Mouse (Mus musculus) kidney, adult 2 months (tissue): Measurements from ENCODE around the gene Hdac7. TPM values are rescaled to one million over a fixed set of nuclear protein-coding genes. Genes with fewer than 3 reads are reported as not detected.

Experiments used
- DNase-seq: peaks from one replicate; pipeline ENCODE4 v3.0.0; 2021
- H3K27ac ChIP-seq: fragments of 200-500 bp; 2 replicates; pipeline ENCODE4 v1.5.1; 2012; ENCODE audit warnings: low read depth, low read length, control low read depth, inconsistent platforms; ENCODE audit not compliant: insufficient read depth
- H3K27me3 ChIP-seq: fragments of 200-500 bp; replicated peaks from 2 replicates; pipeline ENCODE4 v1.6.1; 2012; ENCODE audit warnings: mild to moderate bottlenecking, moderate library complexity, low read length, inconsistent platforms; ENCODE audit not compliant: control insufficient read depth, insufficient read depth
- H3K36me3 ChIP-seq: fragments of 200-500 bp; 2 replicates; pipeline ENCODE4 v1.6.1; 2012; ENCODE audit warnings: mild to moderate bottlenecking, moderate library complexity, low read length, inconsistent platforms; ENCODE audit not compliant: control insufficient read depth, insufficient read depth
- H3K4me1 ChIP-seq: fragments of 200-500 bp; 2 replicates; pipeline ENCODE4 v1.6.1; 2011; ENCODE audit warnings: low read length; ENCODE audit not compliant: control insufficient read depth, insufficient read depth
- H3K4me3 ChIP-seq: fragments of 200-500 bp; 2 replicates; pipeline ENCODE4 v1.5.1; 2011; ENCODE audit warnings: mild to moderate bottlenecking, low read depth, low read length, control low read depth; ENCODE audit not compliant: insufficient read depth
- CTCF ChIP-seq: fragments of 200-500 bp; conservative IDR thresholded peaks from 2 replicates; pipeline ENCODE4 v1.5.1; 2011; ENCODE audit warnings: low read depth, mild to moderate bottlenecking, control low read depth, low read length, moderate library complexity, mixed read lengths; ENCODE audit not compliant: insufficient read depth, insufficient read length
- POLR2A ChIP-seq: fragments of 200-500 bp; IDR thresholded peaks from one replicate; pipeline ENCODE4 v1.6.1; 2011; ENCODE audit warnings: low read depth, low read length, control low read depth
- WGBS: fragments of 180-500 bp; shearing (Covaris S2); methylation state at CpG from one replicate; pipeline ENCODE4 v1.1.7; 2018; 5-methylcytosine and 5-hydroxymethylcytosine counted together
- polyA plus RNA-seq: library from polyadenylated mRNA; depleted of rRNA; stranded (reverse); fragments of >200 nt; gene quantifications from 2 replicates; pipeline ENCODE4 v1.2.3, GENCODE M21; 2012

The Hdac7 gene
- polyA plus RNA-seq, 1 experiment, result 41.6 TPM

GRCm38 (mm10) chr15:97776919-97777318, 67.4 kb downstream of the Hdac7 start:
- Histone ChIP-seq H3K4me3 (no peak overlapping the region), H3K4me1 (peaks cover 63% of the 10 kb centered on the region), H3K27me3 (no peaks in the 10 kb centered on the region), H3K36me3 (no peaks in the 10 kb centered on the region), H3K27ac (peak overlapping the region; percentile 88)
- TF ChIP-seq POLR2A (no peak), CTCF (no peak)
- DNase-seq, result peak; percentile 74
- 50% methylated on average over 6 of the region's 6 CpGs for WGBS

GRCm38 (mm10) chr15:97776514-97776913, 67.8 kb downstream of the Hdac7 start:
- H3K27me3 ChIP-seq, result no peaks in the 10 kb centered on the region
- peak overlapping the region; percentile 88 for H3K27ac ChIP-seq
- TF ChIP-seq CTCF, result peak; percentile 91
- no peak for TF ChIP-seq POLR2A
- peak; percentile 93 for DNase-seq
- no peak overlapping the region for H3K4me3 ChIP-seq
- H3K36me3 ChIP-seq, result no peaks in the 10 kb centered on the region
- WGBS, result 13% methylated on average over 8 of the region's 8 CpGs
- H3K4me1 ChIP-seq, result peaks cover 63% of the 10 kb centered on the region

DNA sequence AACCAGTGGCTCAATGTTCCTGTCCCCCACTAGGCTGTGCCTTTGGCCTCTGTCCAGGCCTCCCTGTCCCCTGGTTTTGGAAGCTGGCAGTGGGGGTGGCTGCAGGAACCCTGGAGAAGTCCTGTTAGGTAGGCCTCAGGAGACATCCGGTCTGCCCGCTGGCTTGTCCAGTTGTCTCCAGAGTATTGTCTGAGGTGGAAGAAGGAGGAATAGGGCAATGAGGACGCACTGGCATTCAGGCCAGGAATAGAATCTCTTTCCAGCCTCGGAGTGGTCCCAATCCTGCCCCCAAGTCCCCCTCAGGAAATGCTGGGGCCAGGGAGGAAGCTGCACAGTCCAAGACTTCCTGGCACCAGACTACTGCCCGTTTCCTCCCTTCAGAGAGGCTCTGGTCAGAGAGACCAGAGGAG, 70.3 kb downstream of the Hdac7 start:
- Histone ChIP-seq H3K4me1 (peaks cover 55% of the 10 kb centered on the region), H3K4me3 (no peak overlapping the region), H3K27me3 (no peaks in the 10 kb centered on the region), H3K27ac (peak overlapping the region; percentile 95), H3K36me3 (no peaks in the 10 kb centered on the region)
- WGBS, result 24% methylated on average over 5 of the region's 5 CpGs
- TF ChIP-seq POLR2A (no peak), CTCF (no peak)
- peak; percentile 79 for DNase-seq

- Histone ChIP-seq H3K36me3 (no peaks in the 10 kb centered on the region), H3K4me3 (no peak overlapping the region), H3K27me3 (no peaks in the 10 kb centered on the region), H3K4me1 (peaks cover 48% of the 10 kb centered on the region), H3K27ac (peak overlapping the region; percentile 97)
- DNase-seq, result peak; percentile 99
- TF ChIP-seq CTCF, result no peak
- no peak for TF ChIP-seq POLR2A
- 6% methylated on average over 5 of the region's 5 CpGs for WGBS
Measured at GRCm38 (mm10) chr15:97773108-97773507, 71.2 kb downstream of the Hdac7 start.

GRCm38 (mm10) chr15:97770280-97770679, 74.0 kb downstream of the Hdac7 start:
- 50% methylated on average over 8 of the region's 8 CpGs for WGBS
- TF ChIP-seq POLR2A (no peak), CTCF (no peak)
- Histone ChIP-seq H3K27me3 (no peaks in the 10 kb centered on the region), H3K4me3 (no peak overlapping the region), H3K36me3 (no peaks in the 10 kb centered on the region), H3K4me1 (peaks cover 34% of the 10 kb centered on the region), H3K27ac (0 out of 2 replicates have a peak overlapping the region, but pooled peaks have one; percentile 15)
- DNase-seq, result no peak

- Histone ChIP-seq H3K27ac (peak overlapping the region; percentile 89), H3K36me3 (no peaks in the 10 kb centered on the region; the same call in 1 of the 2 replicates), H3K4me3 (peak overlapping the region; percentile 93), H3K27me3 (no peaks in the 10 kb centered on the region), H3K4me1 (peaks cover 32% of the 10 kb centered on the region)
- WGBS, result 2% methylated on average over 18 of the region's 18 CpGs
- peak; percentile 73 for DNase-seq
- peak; percentile 32; the same call in 1 of the 2 replicates for TF ChIP-seq CTCF
- TF ChIP-seq POLR2A, result peak; percentile 29
Measured at GRCm38 (mm10) chr15:97768192-97768591, 76.1 kb downstream of the Hdac7 start.

- H3K27me3 ChIP-seq, result no peaks in the 10 kb centered on the region
- peak within 1 kb of the TSS; percentile 95 for H3K27ac ChIP-seq
- under 1% methylated on average over 44 of the region's 44 CpGs for WGBS
- TF ChIP-seq POLR2A (peak; percentile 63), CTCF (peak; percentile 53)
- H3K36me3 ChIP-seq, result no peaks in the 10 kb centered on the region; the same call in 1 of the 2 replicates
- peak within 1 kb of the TSS; percentile 93 for H3K4me3 ChIP-seq
- peak; percentile 97 for DNase-seq
- H3K4me1 ChIP-seq, result peaks cover 33% of the 10 kb centered on the region
Measured at GRCm38 (mm10) chr15:97767280-97768186, 76.8 kb downstream of the Hdac7 start, which contains the start of gene Rapgef3. Rapgef3 (minus strand) TSS chr15:97767972.
